Mouse (Mus musculus): ENCODE results near the gene Fam222a. TPM values are rescaled to one million over a fixed set of nuclear protein-coding genes. Genes with fewer than 3 reads are reported as not detected.

Fam222a gene
- polyA plus RNA-seq, 1 experiment from 2014 or later, result 7.1 TPM

- 14% methylated on average over 22 of the region's 22 CpGs for WGBS
- H3K9ac ChIP-seq (ENCODE audit: low read length), result no peak overlapping the region
These were observed 71.2 kb downstream of the Fam222a start for GRCm38 (mm10) chr5:114638769-114639644.

DNA sequence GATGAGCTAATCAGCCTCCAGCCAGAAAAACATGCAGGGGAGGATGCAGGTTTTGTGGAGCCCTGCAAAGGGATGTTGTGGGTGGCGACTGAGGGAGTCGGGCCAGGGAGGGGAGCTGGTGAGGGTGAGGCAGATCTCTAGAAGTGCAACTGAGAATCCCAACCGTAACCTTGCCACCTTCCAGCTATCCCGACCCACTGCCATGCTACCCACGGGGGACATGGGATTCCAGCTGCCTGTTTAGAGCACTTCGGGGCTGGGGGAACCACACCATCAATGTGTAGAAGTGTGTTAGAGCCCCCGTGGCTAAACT lies 71.8 kb downstream of the Fam222a start:
- Histone ChIP-seq H3K4me3 (ENCODE audit: low read depth, low read length) (no peak overlapping the region), H3K36me3 (ENCODE audit: control insufficient read depth, insufficient read depth, low read length) (no peaks in the 10 kb centered on the region), H3K27ac (ENCODE audit: low read depth) (no peak overlapping the region), H3K9me3 (ENCODE audit: control insufficient read depth, low read length) (no peaks in the 10 kb centered on the region), H3K27me3 (replicated peaks; ENCODE audit: control insufficient read depth, insufficient read depth, low read length) (peaks cover 6% of the 10 kb centered on the region; the same call in 1 of the 2 replicates), H3K4me2 (ENCODE audit: low read length) (peak overlapping the region; percentile 38), H3K4me1 (replicated peaks; ENCODE audit: control insufficient read depth, insufficient read depth, low read length) (no peaks in the 10 kb centered on the region; the same call in 1 of the 2 replicates), H3K9ac (ENCODE audit: low read length) (no peak overlapping the region)
- peak; percentile 34; the same call in 1 of the 2 replicates for ATAC-seq (replicated peaks; ENCODE audit: low FRiP score, low TSS enrichment, low read depth)
- no peak for DNase-seq (ENCODE audit: low spot score)
- 23% methylated on average over 7 of the region's 7 CpGs for WGBS

More at GRCm38 (mm10) chr5:114638769-114639644, 71.2 kb downstream of the Fam222a start:
- peak; percentile 98 for DNase-seq (ENCODE audit: low spot score)
- H3K4me1 ChIP-seq (replicated peaks; ENCODE audit: control insufficient read depth, insufficient read depth, low read length), result no peaks in the 10 kb centered on the region; the same call in 1 of the 2 replicates
- H3K4me3 ChIP-seq (ENCODE audit: low read depth, low read length), result peak overlapping the region; percentile 6; the same call in 1 of the 2 replicates
- no peak overlapping the region for H3K27ac ChIP-seq (ENCODE audit: low read depth)
- peak; percentile 87 for ATAC-seq (replicated peaks; ENCODE audit: low FRiP score, low TSS enrichment, low read depth)
- peak overlapping the region; percentile 38 for H3K4me2 ChIP-seq (ENCODE audit: low read length)
- H3K27me3 ChIP-seq (replicated peaks; ENCODE audit: control insufficient read depth, insufficient read depth, low read length), result peaks cover 6% of the 10 kb centered on the region; the same call in 1 of the 2 replicates
- no peaks in the 10 kb centered on the region for H3K36me3 ChIP-seq (ENCODE audit: control insufficient read depth, insufficient read depth, low read length)
- no peaks in the 10 kb centered on the region for H3K9me3 ChIP-seq (ENCODE audit: control insufficient read depth, low read length)

- Histone ChIP-seq H3K9me3 (ENCODE audit: control insufficient read depth, low read length) (no peaks in the 10 kb centered on the region), H3K4me2 (ENCODE audit: low read length) (no peak overlapping the region), H3K36me3 (ENCODE audit: control insufficient read depth, insufficient read depth, low read length) (no peaks in the 10 kb centered on the region), H3K27me3 (replicated peaks; ENCODE audit: control insufficient read depth, insufficient read depth, low read length) (peaks cover 6% of the 10 kb centered on the region; the same call in 1 of the 2 replicates), H3K9ac (ENCODE audit: low read length) (no peak overlapping the region), H3K27ac (ENCODE audit: low read depth) (no peak overlapping the region), H3K4me3 (ENCODE audit: low read depth, low read length) (no peak overlapping the region), H3K4me1 (replicated peaks; ENCODE audit: control insufficient read depth, insufficient read depth, low read length) (peaks cover 5% of the 10 kb centered on the region)
- 84% methylated on average over 10 of the region's 10 CpGs for WGBS
- DNase-seq (ENCODE audit: low spot score), result no peak
- ATAC-seq (replicated peaks; ENCODE audit: low FRiP score, low TSS enrichment, low read depth), result no peak
These were observed 73.0 kb downstream of the Fam222a start for GRCm38 (mm10) chr5:114640809-114641208.

- Histone ChIP-seq H3K4me1 (replicated peaks; ENCODE audit: control insufficient read depth, insufficient read depth, low read length) (peaks cover 10% of the 10 kb centered on the region), H3K27me3 (replicated peaks; ENCODE audit: control insufficient read depth, insufficient read depth, low read length) (no peaks in the 10 kb centered on the region)
These were observed 77.1 kb downstream of the Fam222a start for GRCm38 (mm10) chr5:114644918-114645317.

GRCm38 (mm10) chr5:114645916-114646315 lies 78.1 kb downstream of the Fam222a start:
- H3K27ac ChIP-seq (ENCODE audit: low read depth), result no peak overlapping the region
- DNase-seq (ENCODE audit: low spot score), result no peak
- no peak overlapping the region for H3K9ac ChIP-seq (ENCODE audit: low read length)
- H3K27me3 ChIP-seq (replicated peaks; ENCODE audit: control insufficient read depth, insufficient read depth, low read length), result no peaks in the 10 kb centered on the region
- peaks cover 13% of the 10 kb centered on the region for H3K4me1 ChIP-seq (replicated peaks; ENCODE audit: control insufficient read depth, insufficient read depth, low read length)
- no peaks in the 10 kb centered on the region for H3K9me3 ChIP-seq (ENCODE audit: control insufficient read depth, low read length)
- no peaks in the 10 kb centered on the region for H3K36me3 ChIP-seq (ENCODE audit: control insufficient read depth, insufficient read depth, low read length)
- WGBS, result 86% methylated on average over 5 of the region's 5 CpGs
- no peak for ATAC-seq (replicated peaks; ENCODE audit: low FRiP score, low TSS enrichment, low read depth)
- no peak overlapping the region for H3K4me3 ChIP-seq (ENCODE audit: low read depth, low read length)
- no peak overlapping the region for H3K4me2 ChIP-seq (ENCODE audit: low read length)

More at GRCm38 (mm10) chr5:114644918-114645317, 77.1 kb downstream of the Fam222a start:
- H3K27ac ChIP-seq (ENCODE audit: low read depth), result no peak overlapping the region
- no peak overlapping the region for H3K4me2 ChIP-seq (ENCODE audit: low read length)
- H3K4me3 ChIP-seq (ENCODE audit: low read depth, low read length), result no peak overlapping the region
- H3K9ac ChIP-seq (ENCODE audit: low read length), result no peak overlapping the region
- DNase-seq (ENCODE audit: low spot score) (no peak), ATAC-seq (replicated peaks; ENCODE audit: low FRiP score, low TSS enrichment, low read depth) (no peak)
- 38% methylated on average over 6 of the region's 6 CpGs for WGBS
- no peaks in the 10 kb centered on the region for H3K9me3 ChIP-seq (ENCODE audit: control insufficient read depth, low read length)
- H3K36me3 ChIP-seq (ENCODE audit: control insufficient read depth, insufficient read depth, low read length), result no peaks in the 10 kb centered on the region

GRCm38 (mm10) chr5:114647211-114647974 lies 79.6 kb downstream of the Fam222a start:
- H3K9ac ChIP-seq (ENCODE audit: low read length), result peak overlapping the region; percentile 37

GRCm38 (mm10) chr5:114648728-114649311 lies 81.0 kb downstream of the Fam222a start:
- H3K4me1 ChIP-seq (replicated peaks; ENCODE audit: control insufficient read depth, insufficient read depth, low read length), result peaks cover 13% of the 10 kb centered on the region
- ATAC-seq (replicated peaks; ENCODE audit: low FRiP score, low TSS enrichment, low read depth), result no peak

More at GRCm38 (mm10) chr5:114647211-114647974, 79.6 kb downstream of the Fam222a start:
- Histone ChIP-seq H3K4me2 (ENCODE audit: low read length) (peak overlapping the region; percentile 65), H3K9me3 (ENCODE audit: control insufficient read depth, low read length) (no peaks in the 10 kb centered on the region), H3K4me1 (replicated peaks; ENCODE audit: control insufficient read depth, insufficient read depth, low read length) (peaks cover 13% of the 10 kb centered on the region), H3K27ac (ENCODE audit: low read depth) (no peak overlapping the region), H3K27me3 (replicated peaks; ENCODE audit: control insufficient read depth, insufficient read depth, low read length) (peaks cover 4% of the 10 kb centered on the region; the same call in 1 of the 2 replicates), H3K4me3 (ENCODE audit: low read depth, low read length) (peak overlapping the region; percentile 30), H3K36me3 (ENCODE audit: control insufficient read depth, insufficient read depth, low read length) (no peaks in the 10 kb centered on the region)
- WGBS, result 4% methylated on average over 27 of the region's 27 CpGs
- ATAC-seq (replicated peaks; ENCODE audit: low FRiP score, low TSS enrichment, low read depth), result peak; percentile 70
- DNase-seq (ENCODE audit: low spot score), result peak; percentile 75

DNA sequence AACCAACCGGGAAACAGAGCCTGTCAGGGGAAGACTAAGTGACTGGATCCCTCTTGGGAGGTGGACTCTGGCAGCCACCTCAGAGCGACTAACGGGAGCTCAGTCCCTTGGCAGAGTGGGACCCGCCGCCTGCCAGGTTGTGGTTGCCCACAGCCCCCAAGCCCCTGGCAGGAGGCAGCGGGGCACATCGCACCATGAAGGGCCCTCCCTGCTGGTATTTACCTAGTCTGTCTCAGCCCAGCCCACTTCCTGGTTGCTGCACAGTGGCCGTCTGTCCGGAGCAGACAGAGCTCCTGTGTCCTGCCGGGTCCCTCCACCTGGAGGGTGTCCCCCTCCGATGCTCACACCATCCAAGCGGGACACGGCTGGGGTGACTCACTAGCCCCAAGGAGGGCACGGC lies 83.2 kb downstream of the Fam222a start:
- H3K9me3 ChIP-seq (ENCODE audit: control insufficient read depth, low read length), result no peaks in the 10 kb centered on the region
- no peak for DNase-seq (ENCODE audit: low spot score)
- ATAC-seq (replicated peaks; ENCODE audit: low FRiP score, low TSS enrichment, low read depth), result no peak
- 47% methylated on average over 14 of the region's 14 CpGs for WGBS
- H3K4me2 ChIP-seq (ENCODE audit: low read length), result 0 out of 2 replicates have a peak overlapping the region, but pooled peaks have one; percentile 15
- no peak overlapping the region for H3K4me3 ChIP-seq (ENCODE audit: low read depth, low read length)
- no peak overlapping the region for H3K27ac ChIP-seq (ENCODE audit: low read depth)
- H3K27me3 ChIP-seq (replicated peaks; ENCODE audit: control insufficient read depth, insufficient read depth, low read length), result peaks cover 4% of the 10 kb centered on the region
- H3K4me1 ChIP-seq (replicated peaks; ENCODE audit: control insufficient read depth, insufficient read depth, low read length), result peaks cover 8% of the 10 kb centered on the region; the same call in 1 of the 2 replicates
- no peaks in the 10 kb centered on the region for H3K36me3 ChIP-seq (ENCODE audit: control insufficient read depth, insufficient read depth, low read length)
- no peak overlapping the region for H3K9ac ChIP-seq (ENCODE audit: low read length)

More at GRCm38 (mm10) chr5:114648728-114649311, 81.0 kb downstream of the Fam222a start:
- H3K27ac ChIP-seq (ENCODE audit: low read depth), result no peak overlapping the region
- H3K4me2 ChIP-seq (ENCODE audit: low read length), result no peak overlapping the region
- H3K9ac ChIP-seq (ENCODE audit: low read length), result no peak overlapping the region
- peaks cover 4% of the 10 kb centered on the region; the same call in 1 of the 2 replicates for H3K27me3 ChIP-seq (replicated peaks; ENCODE audit: control insufficient read depth, insufficient read depth, low read length)
- no peak overlapping the region for H3K4me3 ChIP-seq (ENCODE audit: low read depth, low read length)
- no peaks in the 10 kb centered on the region for H3K9me3 ChIP-seq (ENCODE audit: control insufficient read depth, low read length)
- WGBS, result 76% methylated on average over 11 of the region's 11 CpGs
- DNase-seq (ENCODE audit: low spot score), result no peak
- H3K36me3 ChIP-seq (ENCODE audit: control insufficient read depth, insufficient read depth, low read length), result no peaks in the 10 kb centered on the region

Data from intestine, embryonic 14.5 days (tissue).